Mouse (Mus musculus) erythroblast, adult 5-6 weeks (primary cell): Measurements from ENCODE around the gene Rin3. TPM values are rescaled to one million over a fixed set of nuclear protein-coding genes. Genes with fewer than 3 reads are reported as not detected.

ENCODE experiments used
- ATAC-seq: replicated peaks from 2 replicates; pipeline ENCODE4 v1.8.0; 2016; ENCODE audit warnings: moderate number of reproducible peaks, mild to moderate bottlenecking, moderate TSS enrichment, inconsistent platforms; ENCODE audit not compliant: poor library complexity, low FRiP score, severe bottlenecking
- total RNA-seq, 2 experiments: library from RNA; stranded (forward) in 1 of 2; stranded (reverse) in 1 of 2; fragments of 150-400 nt in 1 of 2; fragments of 200-764, 138-1000 nt in 1 of 2; gene quantifications; 2 replicates each; pipeline versions ENCODE4 v1.2.3 to v1.2.4; 2015 to 2017; ENCODE audit warnings: low replicate concordance in 2 of 2

The Rin3 gene
- total RNA-seq, 2 experiments from 2014 or later, result 33.7 to 48.8 TPM

GRCm38 (mm10) chr12:102296361-102296760 is 13.5 kb downstream of the Rin3 start:
- no peak for ATAC-seq

GRCm38 (mm10) chr12:102296967-102297366 is 14.1 kb downstream of the Rin3 start:
- ATAC-seq, result no peak

GRCm38 (mm10) chr12:102299209-102299608 is 16.4 kb downstream of the Rin3 start:
- ATAC-seq, result no peak

GRCm38 (mm10) chr12:102301585-102301984 is 18.7 kb downstream of the Rin3 start:
- no peak for ATAC-seq

GRCm38 (mm10) chr12:102302322-102302721 is 19.5 kb downstream of the Rin3 start:
- no peak; the same call in 1 of the 2 replicates for ATAC-seq

GRCm38 (mm10) chr12:102302831-102303351 is 20.0 kb downstream of the Rin3 start:
- ATAC-seq, result no peak

- ATAC-seq, result no peak
Observed at GRCm38 (mm10) chr12:102303867-102304266, 21.0 kb downstream of the Rin3 start.

- ATAC-seq, result no peak
Observed at GRCm38 (mm10) chr12:102305069-102305836, 22.4 kb downstream of the Rin3 start.

- no peak for ATAC-seq
Observed at GRCm38 (mm10) chr12:102308001-102308456, 25.2 kb downstream of the Rin3 start.

- ATAC-seq, result no peak
Observed at GRCm38 (mm10) chr12:102308457-102309011, 25.7 kb downstream of the Rin3 start.

- no peak for ATAC-seq
Observed at GRCm38 (mm10) chr12:102309099-102309799, 26.4 kb downstream of the Rin3 start.

GRCm38 (mm10) chr12:102309800-102310195 is 26.9 kb downstream of the Rin3 start:
- ATAC-seq, result no peak

GRCm38 (mm10) chr12:102310261-102310660 is 27.4 kb downstream of the Rin3 start:
- no peak for ATAC-seq

GRCm38 (mm10) chr12:102311454-102311853 is 28.6 kb downstream of the Rin3 start:
- no peak for ATAC-seq

GRCm38 (mm10) chr12:102319150-102319549 is 36.3 kb downstream of the Rin3 start:
- no peak for ATAC-seq

- no peak for ATAC-seq
Observed at GRCm38 (mm10) chr12:102319899-102320298, 37.1 kb downstream of the Rin3 start.

- ATAC-seq, result no peak
Observed at GRCm38 (mm10) chr12:102320322-102320721, 37.5 kb downstream of the Rin3 start.

GRCm38 (mm10) chr12:102321064-102321728 is 38.3 kb downstream of the Rin3 start:
- ATAC-seq, result no peak

GRCm38 (mm10) chr12:102321855-102322254 is 39.0 kb downstream of the Rin3 start:
- no peak for ATAC-seq

- no peak for ATAC-seq
Observed at GRCm38 (mm10) chr12:102323392-102323791, 40.5 kb downstream of the Rin3 start.
